Mouse (Mus musculus) bone marrow macrophage, adult 2 months (primary cell): ENCODE data around the gene Prr12.

Experiments
- CTCF ChIP-seq: IDR thresholded peaks from 2 replicates; pipeline ENCODE4 v1.5.1; 2012; ENCODE audit warnings: low read depth, mild to moderate bottlenecking, low read length, moderate library complexity
- POLR2A ChIP-seq: IDR thresholded peaks from 2 replicates; pipeline ENCODE4 v1.6.1; 2012; ENCODE audit warnings: mild to moderate bottlenecking, low read depth, low read length, borderline replicate concordance

DNA sequence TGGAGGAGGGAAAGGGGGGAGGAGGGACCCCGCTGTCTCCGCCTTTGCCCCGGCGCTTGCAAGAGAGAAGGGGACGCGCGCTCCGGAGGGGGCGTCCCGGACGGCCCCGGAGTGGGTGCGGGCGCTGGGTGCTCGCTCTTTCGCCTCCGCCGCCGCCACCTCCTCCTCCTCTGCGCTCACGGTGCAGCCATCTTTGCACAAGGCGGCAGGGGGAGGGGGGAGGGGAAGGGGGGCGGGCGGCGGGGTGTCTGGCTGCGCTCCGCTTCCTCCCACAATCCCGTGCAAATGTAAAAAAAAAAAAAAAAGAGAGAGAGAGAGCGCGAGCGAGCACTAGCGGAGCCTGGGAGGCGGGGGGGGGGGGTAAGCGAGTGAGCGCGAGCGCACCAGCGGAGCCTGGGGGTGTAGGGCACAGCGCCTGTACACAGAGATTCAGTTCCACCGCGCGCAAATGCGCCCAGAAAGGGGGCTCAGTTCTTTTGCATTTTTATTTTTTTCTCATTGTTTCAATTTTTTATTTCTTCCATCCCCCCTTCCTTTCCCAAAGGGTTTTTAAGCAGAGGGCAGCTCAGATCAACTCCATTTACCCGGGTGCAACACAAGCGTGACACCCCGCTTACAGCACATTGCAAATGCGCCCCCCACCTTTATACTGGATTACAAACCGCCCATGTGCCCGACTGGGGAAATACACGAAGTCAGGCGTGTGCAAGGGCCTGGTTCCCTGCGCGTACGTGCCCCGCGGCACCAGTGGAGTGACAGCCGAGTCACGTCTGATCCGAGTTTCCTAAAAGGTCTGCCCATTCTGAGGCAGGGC lies 643 bp upstream of the Prr12 start:
- TF ChIP-seq CTCF (no peak), POLR2A (no peak)
